Mouse (Mus musculus) heart, adult 9 months (tissue): Measurements from ENCODE around the gene Ppp2r5e.
"Not testable (repeated sequence)": the region's sequence is repeated elsewhere in the genome, so short reads cannot be mapped to it uniquely, and the experiment has no call there.

Experiments used
- DNase-seq, 2 experiments: peaks; one replicate each; pipeline ENCODE4 v3.0.0; 2022; ENCODE audit warnings: low spot score in 2 of 2

The Ppp2r5e gene

GRCm38 (mm10) chr12:75446245-75446644 is 149.8 kb downstream of the Ppp2r5e start:
- no peak for DNase-seq

DNA sequence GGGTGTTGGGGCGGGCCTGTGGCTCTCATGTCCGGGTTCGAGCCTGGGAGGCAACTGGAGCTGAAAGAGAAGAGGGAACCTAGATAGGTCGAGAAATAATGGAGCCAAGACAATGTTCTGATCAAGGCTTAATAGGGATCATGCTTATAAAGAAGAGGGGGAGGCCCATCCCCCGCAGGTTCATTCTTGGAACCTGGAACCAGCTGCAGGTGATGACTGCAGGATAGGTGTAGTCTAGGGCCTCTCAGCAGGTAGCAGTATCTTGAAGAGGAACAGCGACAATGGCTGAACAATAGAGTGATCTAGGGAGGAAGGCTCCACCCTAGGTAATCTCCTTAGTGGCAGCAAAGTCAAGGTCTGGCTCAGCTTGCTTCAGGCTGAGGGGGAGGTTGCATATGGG is 163.6 kb downstream of the Ppp2r5e start:
- DNase-seq, result not testable (repeated sequence)

GRCm38 (mm10) chr12:75429685-75430396 is 166.2 kb downstream of the Ppp2r5e start:
- no peak for DNase-seq

DNA sequence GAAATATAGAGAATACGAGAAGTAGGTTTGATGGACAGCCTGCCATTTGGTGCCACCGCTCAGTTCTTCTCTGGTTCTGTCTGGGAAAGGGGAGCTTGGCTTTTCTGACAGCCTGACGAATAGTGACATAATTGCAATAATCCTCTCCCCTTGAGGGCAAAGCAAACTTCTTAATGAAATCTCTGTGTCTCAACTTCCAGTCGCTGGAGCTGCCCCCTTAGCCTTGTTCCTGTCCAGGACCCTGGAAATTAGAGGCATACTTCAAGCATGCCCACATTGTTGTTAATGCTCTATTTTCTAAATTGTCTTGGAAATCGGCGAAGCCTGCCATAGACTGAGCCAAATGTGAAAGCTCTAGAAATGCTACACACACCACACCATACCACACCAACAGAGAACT is 167.3 kb downstream of the Ppp2r5e start:
- DNase-seq, result no peak

- no peak for DNase-seq
These were observed 170.2 kb downstream of the Ppp2r5e start for GRCm38 (mm10) chr12:75425882-75426281.

GRCm38 (mm10) chr12:75424817-75425216 is 171.2 kb downstream of the Ppp2r5e start:
- no peak for DNase-seq

DNA sequence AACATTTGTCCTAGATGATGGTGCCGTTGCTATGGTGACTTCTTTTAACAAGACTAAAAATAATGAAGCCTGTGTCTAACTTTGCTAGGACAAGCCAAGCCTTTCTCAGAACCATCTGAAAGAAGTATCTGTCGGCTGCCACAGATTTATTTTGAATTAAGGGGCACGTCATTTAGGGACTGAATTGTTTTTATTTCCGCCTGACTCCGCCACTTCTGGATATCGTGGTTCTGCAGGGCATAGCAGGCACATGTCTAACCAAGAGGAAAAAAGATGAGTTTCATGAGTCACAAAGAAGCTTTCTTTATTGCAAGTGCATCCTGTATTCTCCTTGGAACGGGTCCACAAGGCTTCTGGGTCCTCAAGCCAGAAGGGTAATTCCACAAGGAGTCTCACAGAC is 171.7 kb downstream of the Ppp2r5e start:
- DNase-seq, result no peak

DNA sequence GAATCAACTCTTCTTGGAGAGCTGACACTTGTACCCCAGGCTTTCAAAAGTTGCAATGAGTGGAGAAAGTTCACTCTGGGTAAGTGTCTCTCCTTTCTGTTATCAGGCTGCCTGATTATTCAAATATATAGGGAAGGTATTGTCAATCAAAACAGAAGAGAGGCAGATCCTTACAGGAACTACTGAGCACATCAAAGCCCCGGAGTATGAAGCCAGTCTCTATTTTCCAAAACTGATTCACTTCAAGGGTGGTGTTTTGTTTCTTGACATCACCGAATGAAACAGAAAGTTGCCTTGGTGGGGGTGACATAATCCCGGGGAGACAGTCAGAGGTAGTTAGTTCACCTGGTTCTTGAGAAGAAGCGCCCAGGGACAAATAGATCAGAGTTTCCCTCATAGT is 179.4 kb downstream of the Ppp2r5e start, which contains the start of gene Gphb5:
Gene Gphb5, minus strand, starts transcription at position 101 of the 400 bp plus-strand sequence.
- DNase-seq, result no peak

DNA sequence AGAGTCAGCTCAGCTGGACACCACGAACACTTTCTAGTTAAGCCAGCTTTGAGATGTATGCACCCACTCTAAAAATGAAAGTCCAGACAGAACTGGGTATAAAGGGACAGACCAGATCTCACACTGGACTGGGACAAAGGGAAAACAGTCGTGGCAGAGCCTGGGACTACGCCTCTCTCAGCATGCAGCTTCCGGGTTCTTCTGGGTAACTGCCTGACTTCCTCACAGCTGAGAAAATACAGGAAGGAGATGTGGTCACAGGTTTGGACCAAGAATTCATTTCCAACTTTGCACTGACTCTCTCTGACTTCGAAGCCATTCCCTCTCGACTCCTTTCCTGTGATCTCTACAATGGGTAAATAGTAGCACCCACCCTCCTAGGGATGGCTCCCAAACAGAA is 181.1 kb downstream of the Ppp2r5e start:
- peak; percentile 23 to 35 for DNase-seq

DNA sequence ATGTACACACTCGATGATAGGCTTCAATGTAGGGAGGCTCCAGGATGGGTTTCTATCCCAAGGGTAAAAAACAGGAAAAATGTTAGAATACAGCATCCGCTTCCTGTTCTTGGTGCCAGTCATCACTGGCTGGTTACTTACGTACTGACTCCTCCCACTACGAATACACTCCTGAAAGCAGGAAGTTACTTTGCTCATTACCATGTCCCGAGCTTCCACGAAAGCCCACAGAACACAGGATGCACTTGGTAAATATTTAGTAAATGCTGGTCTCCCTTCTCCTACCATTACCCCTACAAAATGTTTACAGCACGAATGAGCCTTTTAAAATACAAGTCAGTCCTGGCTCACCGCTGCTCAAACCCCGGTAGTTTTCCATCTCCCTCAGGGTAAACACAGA is 183.1 kb downstream of the Ppp2r5e start:
- no peak for DNase-seq
